Mouse (Mus musculus) intestine, embryonic 16.5 days (tissue): ENCODE measurements at regions not wholly inside any gene's neighbourhood (a gene's known extent, or its start where the extent isn't known, plus 50 kb on each side); places are given as distances from the start of the nearest gene placed in this dataset.

Source experiments
- ATAC-seq: fragments of 200-750 bp; cut with Nextera tagmentation; 2 replicates; pipeline ENCODE4 v1.8.0; 2017; ENCODE audit warnings: moderate TSS enrichment, moderate library complexity
- H3K27ac ChIP-seq: fragments of 300-500 bp; sonication (generic); 2 replicates; pipeline ENCODE4 v1.5.1; 2014; ENCODE audit warnings: mild to moderate bottlenecking, low read length
- H3K27me3 ChIP-seq: fragments of 300-500 bp; sonication (generic); replicated peaks from 2 replicates; pipeline ENCODE4 v1.6.1; 2014; ENCODE audit warnings: low read length, control low read depth, mixed read lengths; ENCODE audit not compliant: control insufficient read depth, insufficient read depth
- H3K36me3 ChIP-seq: fragments of 300-500 bp; sonication (generic); 2 replicates; pipeline ENCODE4 v1.6.1; 2014; ENCODE audit warnings: low read length, control low read depth; ENCODE audit not compliant: control insufficient read depth, insufficient read depth
- H3K4me1 ChIP-seq: fragments of 300-500 bp; sonication (generic); 2 replicates; pipeline ENCODE4 v1.6.1; 2014; ENCODE audit warnings: low read length, control low read depth, mixed read lengths; ENCODE audit not compliant: control insufficient read depth, insufficient read depth
- H3K4me2 ChIP-seq: fragments of 300-500 bp; sonication (generic); 2 replicates; pipeline ENCODE4 v1.6.1; 2014; ENCODE audit warnings: low read depth, low read length, control low read depth
- H3K4me3 ChIP-seq: fragments of 300-500 bp; sonication (generic); 2 replicates; pipeline ENCODE4 v1.5.1; 2014; ENCODE audit warnings: mild to moderate bottlenecking, low read length
- H3K9ac ChIP-seq: fragments of 300-500 bp; sonication (generic); 2 replicates; pipeline ENCODE4 v1.6.1; 2014; ENCODE audit warnings: low read depth, low read length
- H3K9me3 ChIP-seq: fragments of 300-500 bp; sonication (generic); 2 replicates; pipeline ENCODE4 v1.6.1; 2016; ENCODE audit warnings: low read length, control low read depth; ENCODE audit not compliant: control insufficient read depth
- WGBS: fragments of 180-500 bp; shearing (Covaris S2); extraction: QIAGEN DNeasy Blood & Tissue Kit; methylation state at CpG from one replicate; pipeline ENCODE4 v1.1.7; 2014; 5-methylcytosine and 5-hydroxymethylcytosine counted together

DNA sequence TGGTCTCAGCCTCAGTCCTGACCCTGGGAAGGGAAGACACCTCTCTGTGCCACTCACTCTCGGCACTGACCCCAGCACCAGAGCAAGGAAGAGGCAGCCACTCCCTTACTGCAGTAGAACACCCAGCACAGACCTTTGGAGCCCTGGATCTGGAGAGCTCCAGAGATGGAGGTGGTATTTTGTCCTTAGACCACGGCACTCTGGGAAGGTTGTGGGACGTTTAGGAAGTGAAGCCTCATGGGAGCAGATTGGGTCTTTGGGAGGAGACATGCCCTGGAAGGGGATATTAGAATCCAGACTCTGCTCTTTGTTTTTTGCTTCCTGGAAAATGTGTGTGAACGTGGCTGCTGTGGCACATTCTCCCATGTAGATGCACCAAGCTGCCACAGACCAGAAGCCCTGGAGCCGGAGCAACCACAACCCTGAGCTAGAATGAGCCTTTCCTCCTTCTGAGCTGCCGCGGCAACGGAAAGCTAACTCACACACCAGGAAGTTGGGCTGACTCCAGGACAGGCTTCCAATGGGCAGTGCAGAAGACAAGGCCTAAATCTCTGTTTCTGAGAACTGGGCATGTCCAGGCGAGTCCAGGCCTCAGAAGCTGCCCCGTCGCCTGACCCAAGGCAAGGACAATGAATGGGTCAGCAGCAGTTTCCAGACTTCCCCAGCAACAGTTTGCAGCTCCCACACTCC is 356.9 kb upstream of the Kcnab2 start:
- 66% methylated on average over 11 of the region's 11 CpGs for WGBS

DNA sequence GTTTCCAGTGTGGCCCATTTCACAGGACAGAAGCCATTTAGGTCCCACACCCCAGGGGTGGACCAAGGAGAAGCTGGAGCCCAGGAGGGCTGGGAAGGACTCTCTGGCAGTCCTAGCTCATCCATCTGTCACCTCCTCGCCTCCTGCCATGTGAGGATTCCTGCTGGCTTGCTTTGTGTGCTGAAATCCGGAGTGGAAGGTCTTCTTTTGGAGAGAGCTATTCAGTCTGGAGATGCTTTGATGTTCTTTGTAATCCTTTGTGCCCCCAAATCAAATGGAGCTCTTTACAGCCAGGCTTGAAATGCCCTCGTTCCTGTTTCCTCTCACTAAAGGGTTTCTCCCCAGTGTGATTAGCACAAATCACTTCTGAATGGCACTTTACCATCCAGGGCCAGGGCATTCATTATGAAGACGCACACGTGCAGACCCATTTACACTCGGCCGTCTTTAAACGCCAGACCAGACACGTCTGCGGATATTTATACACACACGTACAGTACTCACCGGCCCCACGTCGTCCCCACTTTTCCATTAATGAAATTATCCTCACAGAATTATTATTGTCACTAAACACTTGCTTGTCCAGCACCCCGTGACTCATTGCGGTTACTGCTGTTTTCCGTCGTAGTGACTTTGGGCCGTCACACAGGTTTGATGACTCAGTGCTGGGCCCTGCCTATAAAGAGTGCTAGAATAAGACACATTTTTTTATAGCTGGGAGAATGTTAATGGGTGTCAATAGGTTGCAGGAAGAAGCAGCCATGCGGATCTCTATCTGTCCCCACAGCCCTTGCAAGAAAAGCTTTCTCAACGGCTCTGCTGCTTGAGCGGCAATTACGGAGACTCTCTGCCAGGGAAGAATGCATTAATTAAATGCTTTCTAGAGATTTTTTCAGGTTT is 356.0 kb upstream of the Kcnab2 start:
- 0 out of 2 replicates have a peak, but pooled peaks cover 6% of the 10 kb centered on the region for H3K9me3 ChIP-seq
- H3K4me3 ChIP-seq, result no peak overlapping the region
- H3K36me3 ChIP-seq, result no peaks in the 10 kb centered on the region
- H3K4me2 ChIP-seq, result no peak overlapping the region
- WGBS, result 44% methylated on average over 23 of the region's 23 CpGs
- no peaks in the 10 kb centered on the region for H3K27me3 ChIP-seq
- H3K4me1 ChIP-seq, result 0 out of 2 replicates have a peak, but pooled peaks cover 3% of the 10 kb centered on the region
- H3K27ac ChIP-seq, result no peak overlapping the region
- no peak for ATAC-seq
- no peak overlapping the region for H3K9ac ChIP-seq

More for the DNA sequence above, 356.9 kb upstream of the Kcnab2 start:
- Histone ChIP-seq H3K4me3 (no peak overlapping the region), H3K4me1 (0 out of 2 replicates have a peak, but pooled peaks cover 3% of the 10 kb centered on the region), H3K36me3 (no peaks in the 10 kb centered on the region), H3K27me3 (no peaks in the 10 kb centered on the region), H3K9ac (no peak overlapping the region), H3K9me3 (0 out of 2 replicates have a peak, but pooled peaks cover 4% of the 10 kb centered on the region), H3K27ac (no peak overlapping the region), H3K4me2 (no peak overlapping the region)
- ATAC-seq, result no peak

DNA sequence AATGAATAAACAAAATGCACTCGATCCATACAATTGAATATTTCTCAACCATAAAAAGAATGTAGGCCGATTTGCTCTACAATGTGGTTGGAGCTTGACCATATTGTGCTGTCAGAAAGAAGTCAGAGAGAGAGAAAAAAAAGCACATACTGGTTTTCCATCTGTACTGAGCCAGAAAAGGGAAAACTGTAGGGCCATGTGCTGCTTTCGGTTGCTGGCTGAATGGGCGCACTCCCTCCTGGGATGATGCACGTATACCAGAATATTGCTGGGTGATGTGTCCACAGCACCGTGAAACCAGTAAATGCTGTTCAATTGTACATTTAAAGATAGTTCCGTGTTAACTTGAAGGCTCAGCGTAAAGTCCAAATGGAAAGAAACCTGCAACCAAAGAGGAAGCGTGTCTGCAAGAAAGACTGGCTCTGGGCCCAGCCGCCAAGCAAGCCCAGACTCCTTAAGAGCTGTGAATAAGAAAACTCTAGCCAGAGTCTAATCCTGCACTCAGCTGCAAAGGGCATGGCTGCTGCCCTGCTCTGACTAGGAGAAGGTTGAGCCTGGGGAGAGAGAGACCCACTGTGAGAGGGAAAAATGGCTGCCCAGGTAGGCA is 355.2 kb upstream of the Kcnab2 start:
- 0 out of 2 replicates have a peak, but pooled peaks cover 3% of the 10 kb centered on the region for H3K4me1 ChIP-seq
- no peak for ATAC-seq
- peaks cover 12% of the 10 kb centered on the region for H3K9me3 ChIP-seq
- no peaks in the 10 kb centered on the region for H3K36me3 ChIP-seq
- H3K4me3 ChIP-seq, result no peak overlapping the region
- H3K27me3 ChIP-seq, result no peaks in the 10 kb centered on the region
- H3K9ac ChIP-seq, result no peak overlapping the region
- H3K27ac ChIP-seq, result no peak overlapping the region
- no peak overlapping the region for H3K4me2 ChIP-seq
- 83% methylated on average over 10 of the region's 10 CpGs for WGBS

DNA sequence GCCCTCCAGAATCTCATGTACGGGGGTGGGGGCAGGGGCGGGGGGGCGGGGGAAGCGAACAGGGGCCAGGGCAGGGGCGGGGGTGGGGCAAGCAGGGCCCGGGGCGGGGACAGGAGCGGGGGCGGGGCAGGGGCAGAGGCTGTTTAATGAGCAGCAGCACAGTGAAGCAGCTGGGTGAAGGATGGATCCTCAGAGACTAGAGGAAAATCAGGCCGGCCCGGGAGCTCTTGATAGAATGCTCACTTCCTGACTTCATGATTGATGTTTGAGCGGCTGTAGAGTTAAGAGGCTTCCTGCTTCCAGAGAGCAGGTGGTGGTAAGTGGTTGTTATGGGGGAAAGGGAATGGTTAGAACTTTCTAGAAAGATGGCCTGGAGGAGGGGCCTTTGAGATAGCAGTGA is 347.5 kb upstream of the Kcnab2 start:
- Histone ChIP-seq H3K27me3 (no peaks in the 10 kb centered on the region), H3K4me1 (no peaks in the 10 kb centered on the region), H3K9me3 (peaks cover 13% of the 10 kb centered on the region), H3K4me2 (no peak overlapping the region), H3K4me3 (no peak overlapping the region), H3K9ac (no peak overlapping the region), H3K27ac (no peak overlapping the region), H3K36me3 (no peaks in the 10 kb centered on the region)
- ATAC-seq, result no peak
- 29% methylated on average over 12 of the region's 12 CpGs for WGBS

DNA sequence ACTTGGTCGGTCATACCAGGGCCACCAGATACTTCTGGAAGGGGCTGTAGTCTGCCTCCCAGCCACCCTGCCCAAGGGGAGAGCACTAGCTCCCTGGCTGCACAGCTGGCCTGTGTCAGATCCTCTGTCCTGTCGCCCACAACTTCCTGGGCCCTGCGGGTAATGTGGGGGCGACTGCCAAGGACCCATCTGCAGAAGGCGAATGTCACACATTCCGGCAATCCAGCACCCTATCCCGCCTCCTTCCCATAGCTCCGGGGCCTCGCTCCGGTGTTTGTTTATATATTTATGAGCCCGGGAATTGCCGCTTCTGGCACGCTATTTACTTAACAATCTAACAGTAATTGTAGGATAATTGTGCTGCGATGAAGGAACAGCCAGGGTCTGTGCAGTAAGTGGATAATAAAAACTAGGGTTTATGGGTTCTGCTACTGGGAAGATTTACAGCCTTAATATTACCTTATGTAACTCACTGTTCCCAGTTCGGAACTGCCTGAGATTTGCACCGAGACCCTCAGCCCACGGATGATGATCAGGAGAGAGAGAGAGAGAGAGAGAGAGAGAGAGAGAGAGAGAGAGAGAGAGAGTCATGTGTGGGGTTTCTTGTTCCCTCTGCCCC is 338.6 kb upstream of the Kcnab2 start:
- Histone ChIP-seq H3K4me3 (no peak overlapping the region), H3K9ac (no peak overlapping the region), H3K27me3 (no peaks in the 10 kb centered on the region), H3K9me3 (no peaks in the 10 kb centered on the region), H3K4me2 (no peak overlapping the region), H3K27ac (no peak overlapping the region), H3K36me3 (no peaks in the 10 kb centered on the region), H3K4me1 (no peaks in the 10 kb centered on the region)
- ATAC-seq, result no peak
- WGBS, result 20% methylated on average over 17 of the region's 17 CpGs

DNA sequence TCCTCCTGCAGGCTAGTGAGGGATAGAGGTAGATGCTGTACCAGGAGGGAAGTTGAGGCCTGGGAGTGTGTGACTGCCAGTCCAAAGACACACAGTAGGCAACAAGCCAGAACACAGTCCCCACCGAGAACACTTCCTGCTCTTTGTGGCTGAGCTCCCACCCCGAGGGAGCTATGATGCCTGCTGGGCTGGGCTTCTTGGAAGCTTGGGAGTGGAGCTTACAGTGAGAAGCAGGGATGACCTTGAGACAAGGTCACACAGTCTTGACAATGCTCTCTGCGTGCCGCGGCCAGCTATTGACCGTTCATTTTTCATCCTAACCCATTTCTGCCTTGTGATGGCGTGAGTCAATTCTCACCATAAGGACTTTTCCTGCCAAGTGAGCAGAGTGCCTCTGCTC is 328.9 kb upstream of the Kcnab2 start:
- no peaks in the 10 kb centered on the region for H3K4me1 ChIP-seq
- no peak for ATAC-seq
- no peak overlapping the region for H3K9ac ChIP-seq
- no peak overlapping the region for H3K4me2 ChIP-seq
- no peak overlapping the region for H3K4me3 ChIP-seq
- no peaks in the 10 kb centered on the region for H3K27me3 ChIP-seq
- no peaks in the 10 kb centered on the region for H3K36me3 ChIP-seq
- 77% methylated on average over 7 of the region's 7 CpGs for WGBS
- no peaks in the 10 kb centered on the region for H3K9me3 ChIP-seq
- no peak overlapping the region for H3K27ac ChIP-seq

DNA sequence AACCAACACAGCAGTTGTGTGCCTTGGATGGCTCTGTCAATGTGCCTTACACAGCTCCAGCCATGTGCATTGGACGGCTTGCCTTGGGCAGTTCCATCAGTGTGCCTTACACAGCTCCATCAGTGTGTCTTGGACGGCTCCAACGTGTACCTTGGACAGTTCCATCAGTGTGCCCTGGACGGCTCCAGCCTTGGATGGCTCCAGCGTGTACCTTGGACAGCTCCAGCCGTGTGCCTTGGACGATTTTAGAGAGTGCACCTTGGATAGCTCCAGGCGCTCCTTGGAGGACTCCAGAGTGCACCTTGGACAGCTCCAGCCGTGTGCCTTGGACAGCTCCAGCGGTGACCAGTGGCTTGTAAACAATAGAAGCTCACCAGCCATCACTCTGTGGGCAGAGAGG is 321.7 kb upstream of the Kcnab2 start:
- Histone ChIP-seq H3K27ac (no peak overlapping the region), H3K9ac (no peak overlapping the region), H3K4me3 (no peak overlapping the region), H3K27me3 (no peaks in the 10 kb centered on the region), H3K4me2 (no peak overlapping the region), H3K4me1 (no peaks in the 10 kb centered on the region), H3K36me3 (no peaks in the 10 kb centered on the region), H3K9me3 (no peaks in the 10 kb centered on the region)
- ATAC-seq, result peak; percentile 79
- 14% methylated on average over 10 of the region's 10 CpGs for WGBS

DNA sequence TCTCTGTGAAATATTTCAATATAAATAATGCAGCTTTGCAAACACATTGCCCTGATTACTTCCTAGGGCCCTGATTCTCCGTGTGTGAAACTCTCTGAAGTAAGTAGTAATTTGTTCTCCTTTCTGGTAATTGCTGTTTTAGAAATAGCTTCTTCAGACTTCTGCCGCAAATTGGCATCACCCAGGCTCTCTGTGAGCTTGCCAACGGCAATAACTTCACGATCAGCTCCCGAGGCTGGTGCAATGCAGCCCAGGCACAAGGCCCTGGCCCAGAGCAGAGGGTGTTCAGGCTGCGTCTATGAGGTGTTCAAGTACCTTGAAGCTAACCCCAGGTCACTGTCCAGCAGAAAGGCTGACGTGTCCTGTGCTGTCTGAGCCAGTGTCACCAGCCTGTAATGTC is 310.8 kb upstream of the Kcnab2 start:
- ATAC-seq, result no peak
- Histone ChIP-seq H3K4me3 (no peak overlapping the region), H3K4me2 (no peak overlapping the region), H3K4me1 (no peaks in the 10 kb centered on the region), H3K27me3 (no peaks in the 10 kb centered on the region), H3K9ac (no peak overlapping the region), H3K36me3 (no peaks in the 10 kb centered on the region), H3K9me3 (peaks cover 3% of the 10 kb centered on the region; the same call in 1 of the 2 replicates), H3K27ac (no peak overlapping the region)
- WGBS, result 82% methylated on average over 7 of the region's 7 CpGs

DNA sequence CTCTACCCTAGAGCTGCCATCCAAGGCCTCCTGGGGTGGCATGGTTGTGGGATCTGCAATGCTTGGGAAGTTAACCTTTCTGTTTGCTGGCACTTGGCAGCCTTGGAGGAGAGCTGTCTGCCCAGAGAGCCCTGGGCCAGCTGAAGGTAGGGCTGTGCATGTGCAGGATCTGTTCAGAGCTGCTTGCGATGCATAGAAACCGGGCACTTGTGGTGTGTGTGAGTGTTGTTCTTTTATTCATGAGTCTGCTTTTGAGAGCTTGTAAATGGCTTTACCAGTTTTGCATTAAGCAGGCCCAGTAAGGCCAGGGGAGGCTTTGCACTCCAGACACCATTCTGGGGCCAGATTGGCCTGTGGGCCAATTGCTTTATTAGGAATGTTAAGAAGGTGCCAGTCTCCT is 307.3 kb upstream of the Kcnab2 start:
- Histone ChIP-seq H3K4me1 (no peaks in the 10 kb centered on the region), H3K9ac (no peak overlapping the region), H3K4me3 (no peak overlapping the region), H3K27me3 (no peaks in the 10 kb centered on the region), H3K36me3 (no peaks in the 10 kb centered on the region), H3K4me2 (no peak overlapping the region), H3K9me3 (no peaks in the 10 kb centered on the region), H3K27ac (no peak overlapping the region)
- 91% methylated on average over 2 of the region's 2 CpGs for WGBS
- no peak for ATAC-seq
